Mouse (Mus musculus): ENCODE data around the gene Cracr2b. TPM values are rescaled to one million over a fixed set of nuclear protein-coding genes. Genes with fewer than 3 reads are reported as not detected.

The Cracr2b gene
- polyA plus RNA-seq, 1 experiment from 2014 or later: 8.3 TPM

- H3K36me3 ChIP-seq (replicated peaks): peaks cover 41% of the 10 kb centered on the region
- peak within 1 kb of the TSS; percentile 53 for H3K4me3 ChIP-seq
- peaks cover 19% of the 10 kb centered on the region for H3K27me3 ChIP-seq (replicated peaks; ENCODE audit: low read depth, poor library complexity, severe bottlenecking)
- H3K9me3 ChIP-seq: no peaks in the 10 kb centered on the region
- peak within 1 kb of the TSS; percentile 55 for H3K27ac ChIP-seq (replicated peaks)
- WGBS: 3% methylated on average over 19 of the region's 19 CpGs
- peak; percentile 81 for DNase-seq (ENCODE audit: low spot score)
- H3K4me1 ChIP-seq: peaks cover 43% of the 10 kb centered on the region
Measured at GRCm38 (mm10) chr7:141429310-141429709, 31.6 kb upstream of the Cracr2b start, which contains the start of gene Cend1. Gene Cend1, minus strand, starts transcription at chr7:141429491.

GRCm38 (mm10) chr7:141429840-141430584 lies 30.9 kb upstream of the Cracr2b start:
- H3K36me3 ChIP-seq (replicated peaks): peaks cover 41% of the 10 kb centered on the region
- peaks cover 50% of the 10 kb centered on the region for H3K4me1 ChIP-seq
- H3K4me3 ChIP-seq: peak overlapping the region; percentile 53; the same call in 1 of the 2 replicates
- peaks cover 19% of the 10 kb centered on the region for H3K27me3 ChIP-seq (replicated peaks; ENCODE audit: low read depth, poor library complexity, severe bottlenecking)
- 69% methylated on average over 9 of the region's 9 CpGs for WGBS
- no peak for DNase-seq (ENCODE audit: low spot score)
- no peaks in the 10 kb centered on the region for H3K9me3 ChIP-seq
- no peak overlapping the region for H3K27ac ChIP-seq (replicated peaks)

- 94% methylated on average over 9 of the region's 9 CpGs for WGBS
- DNase-seq (ENCODE audit: low spot score): no peak
- H3K9me3 ChIP-seq: no peaks in the 10 kb centered on the region
- peaks cover 19% of the 10 kb centered on the region for H3K27me3 ChIP-seq (replicated peaks; ENCODE audit: low read depth, poor library complexity, severe bottlenecking)
- H3K4me1 ChIP-seq: peaks cover 57% of the 10 kb centered on the region
- peak overlapping the region; percentile 11; the same call in 1 of the 2 replicates for H3K4me3 ChIP-seq
- H3K27ac ChIP-seq (replicated peaks): no peak overlapping the region
- H3K36me3 ChIP-seq (replicated peaks): peaks cover 42% of the 10 kb centered on the region
Measured at GRCm38 (mm10) chr7:141430585-141431240, 30.2 kb upstream of the Cracr2b start.

- H3K27me3 ChIP-seq (replicated peaks; ENCODE audit: low read depth, poor library complexity, severe bottlenecking): peaks cover 16% of the 10 kb centered on the region
- no peak overlapping the region for H3K4me3 ChIP-seq
- peaks cover 47% of the 10 kb centered on the region for H3K36me3 ChIP-seq (replicated peaks)
- H3K27ac ChIP-seq (replicated peaks): no peak overlapping the region
- H3K4me1 ChIP-seq: peaks cover 65% of the 10 kb centered on the region
- H3K9me3 ChIP-seq: no peaks in the 10 kb centered on the region
- 95% methylated on average over 19 of the region's 19 CpGs for WGBS
- no peak for DNase-seq (ENCODE audit: low spot score)
Measured at GRCm38 (mm10) chr7:141431434-141432185, 29.3 kb upstream of the Cracr2b start.

- 89% methylated on average over 8 of the region's 8 CpGs for WGBS
- Histone ChIP-seq H3K4me3 (no peak overlapping the region), H3K4me1 (peaks cover 67% of the 10 kb centered on the region), H3K27ac (replicated peaks) (no peak overlapping the region), H3K36me3 (replicated peaks) (peaks cover 47% of the 10 kb centered on the region), H3K9me3 (no peaks in the 10 kb centered on the region), H3K27me3 (replicated peaks; ENCODE audit: low read depth, poor library complexity, severe bottlenecking) (peaks cover 10% of the 10 kb centered on the region)
- no peak for DNase-seq (ENCODE audit: low spot score)
Measured at GRCm38 (mm10) chr7:141432186-141432611, 28.7 kb upstream of the Cracr2b start.

- Histone ChIP-seq H3K9me3 (no peaks in the 10 kb centered on the region), H3K36me3 (replicated peaks) (peaks cover 50% of the 10 kb centered on the region), H3K27ac (replicated peaks) (no peak overlapping the region), H3K4me1 (peaks cover 74% of the 10 kb centered on the region), H3K27me3 (replicated peaks; ENCODE audit: low read depth, poor library complexity, severe bottlenecking) (peaks cover 6% of the 10 kb centered on the region), H3K4me3 (0 out of 2 replicates have a peak overlapping the region, but pooled peaks have one; percentile 66)
- no peak for DNase-seq (ENCODE audit: low spot score)
- WGBS: 86% methylated on average over 6 of the region's 6 CpGs
Measured at GRCm38 (mm10) chr7:141432741-141433516, 28.0 kb upstream of the Cracr2b start.

GRCm38 (mm10) chr7:141433517-141434400 lies 27.1 kb upstream of the Cracr2b start:
- H3K4me3 ChIP-seq: peak overlapping the region; percentile 66
- H3K9me3 ChIP-seq: no peaks in the 10 kb centered on the region
- H3K27ac ChIP-seq (replicated peaks): peak overlapping the region; percentile 81
- peaks cover 68% of the 10 kb centered on the region for H3K4me1 ChIP-seq
- WGBS: 78% methylated on average over 15 of the region's 15 CpGs
- H3K36me3 ChIP-seq (replicated peaks): peaks cover 58% of the 10 kb centered on the region
- no peak for DNase-seq (ENCODE audit: low spot score)
- H3K27me3 ChIP-seq (replicated peaks; ENCODE audit: low read depth, poor library complexity, severe bottlenecking): no peaks in the 10 kb centered on the region

GRCm38 (mm10) chr7:141434464-141434863 lies 26.4 kb upstream of the Cracr2b start:
- no peaks in the 10 kb centered on the region for H3K27me3 ChIP-seq (replicated peaks; ENCODE audit: low read depth, poor library complexity, severe bottlenecking)
- peaks cover 61% of the 10 kb centered on the region for H3K4me1 ChIP-seq
- peak overlapping the region; percentile 81 for H3K27ac ChIP-seq (replicated peaks)
- 16% methylated on average over 8 of the region's 8 CpGs for WGBS
- peak overlapping the region; percentile 66 for H3K4me3 ChIP-seq
- H3K9me3 ChIP-seq: no peaks in the 10 kb centered on the region
- DNase-seq (ENCODE audit: low spot score): peak; percentile 65
- peaks cover 65% of the 10 kb centered on the region for H3K36me3 ChIP-seq (replicated peaks)

- Histone ChIP-seq H3K4me1 (peaks cover 53% of the 10 kb centered on the region), H3K27me3 (replicated peaks; ENCODE audit: low read depth, poor library complexity, severe bottlenecking) (no peaks in the 10 kb centered on the region), H3K4me3 (peak overlapping the region; percentile 66), H3K9me3 (no peaks in the 10 kb centered on the region), H3K36me3 (replicated peaks) (peaks cover 69% of the 10 kb centered on the region), H3K27ac (replicated peaks) (peak overlapping the region; percentile 81)
- WGBS: 4% methylated on average over 17 of the region's 17 CpGs
- peak; percentile 73 for DNase-seq (ENCODE audit: low spot score)
Measured at GRCm38 (mm10) chr7:141435129-141435855, 25.6 kb upstream of the Cracr2b start.

- peak overlapping the region; percentile 66 for H3K4me3 ChIP-seq
- 73% methylated on average over 9 of the region's 9 CpGs for WGBS
- no peak for DNase-seq (ENCODE audit: low spot score)
- peak overlapping the region; percentile 88 for H3K27ac ChIP-seq (replicated peaks)
- no peaks in the 10 kb centered on the region for H3K9me3 ChIP-seq
- H3K36me3 ChIP-seq (replicated peaks): peaks cover 69% of the 10 kb centered on the region
- H3K4me1 ChIP-seq: peaks cover 56% of the 10 kb centered on the region
- H3K27me3 ChIP-seq (replicated peaks; ENCODE audit: low read depth, poor library complexity, severe bottlenecking): no peaks in the 10 kb centered on the region
Measured at GRCm38 (mm10) chr7:141435856-141436522, 24.9 kb upstream of the Cracr2b start.

Measured in embryonic facial prominence, embryonic 10.5 days (tissue).